Mouse (Mus musculus): ENCODE data around the gene Stag1. TPM values are rescaled to one million over a fixed set of nuclear protein-coding genes. Genes with fewer than 3 reads are reported as not detected.

The Stag1 gene
- polyA plus RNA-seq, 1 experiment from 2014 or later: 50.6 TPM

DNA sequence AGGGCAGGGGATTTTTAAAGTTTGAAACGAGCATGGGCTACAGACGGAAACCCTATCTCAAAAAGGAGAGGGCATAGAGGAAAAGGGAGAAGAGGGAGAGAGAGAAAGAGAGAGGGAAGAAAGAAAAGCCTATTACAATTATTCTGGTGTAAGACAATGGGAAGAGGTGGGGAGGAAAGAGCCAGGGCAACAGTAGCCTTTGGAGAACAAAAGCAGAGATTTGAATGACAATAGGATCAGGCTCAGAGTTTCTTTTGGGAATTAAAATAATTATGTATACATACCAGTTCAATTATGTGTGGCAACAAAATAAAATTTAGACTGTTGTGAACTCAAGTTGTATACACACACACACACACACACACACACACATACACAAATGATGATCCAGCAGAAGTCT is 43.2 kb downstream of the Stag1 start:
- H3K4me3 ChIP-seq (ENCODE audit: low read depth, low read length): no peak overlapping the region
- no peak for DNase-seq (ENCODE audit: low spot score)
- H3K4me1 ChIP-seq (ENCODE audit: control insufficient read depth, insufficient read depth, low read length): peaks cover 11% of the 10 kb centered on the region
- no peak for ATAC-seq (ENCODE audit: insufficient read depth, low FRiP score, low TSS enrichment)
- no peaks in the 10 kb centered on the region for H3K9me3 ChIP-seq (ENCODE audit: control insufficient read depth, low read length)
- 53% methylated on average over 2 of the region's 2 CpGs for WGBS
- no peaks in the 10 kb centered on the region for H3K36me3 ChIP-seq (ENCODE audit: control insufficient read depth, insufficient read depth, low read length)
- H3K9ac ChIP-seq (ENCODE audit: low read length): no peak overlapping the region
- H3K27ac ChIP-seq (ENCODE audit: low read depth, low read length): no peak overlapping the region
- H3K27me3 ChIP-seq (ENCODE audit: control insufficient read depth, insufficient read depth, low read length): no peaks in the 10 kb centered on the region
- no peak overlapping the region for H3K4me2 ChIP-seq (ENCODE audit: low read depth)

- H3K27ac ChIP-seq (ENCODE audit: low read depth, low read length): peak overlapping the region; percentile 98; the same call in 1 of the 2 replicates
- no peak overlapping the region for H3K4me3 ChIP-seq (ENCODE audit: low read depth, low read length)
- H3K9ac ChIP-seq (ENCODE audit: low read length): peak overlapping the region; percentile 20; the same call in 1 of the 2 replicates
- peak overlapping the region; percentile 70; the same call in 1 of the 2 replicates for H3K4me2 ChIP-seq (ENCODE audit: low read depth)
- no peaks in the 10 kb centered on the region for H3K9me3 ChIP-seq (ENCODE audit: control insufficient read depth, low read length)
- H3K36me3 ChIP-seq (ENCODE audit: control insufficient read depth, insufficient read depth, low read length): no peaks in the 10 kb centered on the region
- H3K27me3 ChIP-seq (ENCODE audit: control insufficient read depth, insufficient read depth, low read length): no peaks in the 10 kb centered on the region
- H3K4me1 ChIP-seq (ENCODE audit: control insufficient read depth, insufficient read depth, low read length): peaks cover 11% of the 10 kb centered on the region
- ATAC-seq (ENCODE audit: insufficient read depth, low FRiP score, low TSS enrichment) (no peak), DNase-seq (ENCODE audit: low spot score) (no peak)
- WGBS: 53% methylated on average over 6 of the region's 6 CpGs
Observed at GRCm38 (mm10) chr9:100641391-100642085, 43.9 kb downstream of the Stag1 start.

- H3K27ac ChIP-seq (ENCODE audit: low read depth, low read length): peak overlapping the region; percentile 98
- DNase-seq (ENCODE audit: low spot score): peak; percentile 30
- no peaks in the 10 kb centered on the region for H3K9me3 ChIP-seq (ENCODE audit: control insufficient read depth, low read length)
- H3K36me3 ChIP-seq (ENCODE audit: control insufficient read depth, insufficient read depth, low read length): no peaks in the 10 kb centered on the region
- peak overlapping the region; percentile 70 for H3K4me2 ChIP-seq (ENCODE audit: low read depth)
- H3K4me3 ChIP-seq (ENCODE audit: low read depth, low read length): peak overlapping the region; percentile 87
- ATAC-seq (ENCODE audit: insufficient read depth, low FRiP score, low TSS enrichment): no peak
- peak overlapping the region; percentile 89 for H3K9ac ChIP-seq (ENCODE audit: low read length)
- no peaks in the 10 kb centered on the region for H3K27me3 ChIP-seq (ENCODE audit: control insufficient read depth, insufficient read depth, low read length)
- 4% methylated on average over 16 of the region's 16 CpGs for WGBS
- H3K4me1 ChIP-seq (ENCODE audit: control insufficient read depth, insufficient read depth, low read length): peaks cover 11% of the 10 kb centered on the region
Observed at GRCm38 (mm10) chr9:100642186-100642839, 44.7 kb downstream of the Stag1 start.

GRCm38 (mm10) chr9:100642840-100643697 is 45.5 kb downstream of the Stag1 start:
- DNase-seq (ENCODE audit: low spot score): peak; percentile 100
- Histone ChIP-seq H3K9ac (ENCODE audit: low read length) (peak overlapping the region; percentile 95), H3K27ac (ENCODE audit: low read depth, low read length) (peak overlapping the region; percentile 99), H3K4me3 (ENCODE audit: low read depth, low read length) (peak overlapping the region; percentile 87), H3K4me1 (ENCODE audit: control insufficient read depth, insufficient read depth, low read length) (peaks cover 11% of the 10 kb centered on the region), H3K36me3 (ENCODE audit: control insufficient read depth, insufficient read depth, low read length) (no peaks in the 10 kb centered on the region), H3K4me2 (ENCODE audit: low read depth) (peak overlapping the region; percentile 70), H3K27me3 (ENCODE audit: control insufficient read depth, insufficient read depth, low read length) (no peaks in the 10 kb centered on the region), H3K9me3 (ENCODE audit: control insufficient read depth, low read length) (no peaks in the 10 kb centered on the region)
- ATAC-seq (ENCODE audit: insufficient read depth, low FRiP score, low TSS enrichment): peak; percentile 96
- under 1% methylated on average over 87 of the region's 97 CpGs for WGBS

DNA sequence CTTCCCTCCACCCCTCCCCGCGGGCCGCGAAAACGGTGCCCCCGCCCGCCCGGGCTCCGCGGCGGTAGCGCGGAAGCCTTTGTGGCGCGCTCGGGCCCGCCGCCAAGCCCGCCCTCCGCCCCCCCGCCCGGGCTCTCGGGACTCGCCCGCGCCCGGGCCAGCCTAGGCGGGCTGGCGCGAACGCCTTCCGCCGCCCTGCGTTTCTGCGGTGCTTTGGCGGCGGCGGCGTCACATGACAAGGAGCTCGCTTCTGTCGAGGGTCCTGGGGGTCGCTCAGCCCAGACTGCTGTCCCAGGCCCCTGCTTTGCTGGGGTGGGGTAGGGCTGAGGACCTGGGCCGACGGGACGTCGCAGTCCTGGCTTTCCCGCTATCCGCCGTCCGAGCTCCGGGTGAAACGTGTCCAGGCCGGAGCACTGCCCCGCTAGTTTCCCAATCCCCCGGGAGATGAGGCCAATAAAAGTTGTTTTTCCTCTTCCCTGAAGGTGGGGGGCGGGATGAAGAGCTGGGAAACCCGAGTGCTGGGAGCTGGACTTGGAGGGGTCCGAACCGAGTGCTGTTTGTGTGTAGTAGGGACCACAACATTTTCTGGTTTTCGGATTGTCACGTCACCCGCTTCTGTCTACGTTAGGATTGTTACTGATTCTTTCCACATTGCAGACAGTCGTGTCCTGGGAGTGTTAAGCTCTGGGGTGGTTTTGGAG is 46.6 kb downstream of the Stag1 start:
- H3K27ac ChIP-seq (ENCODE audit: low read depth, low read length): peak overlapping the region; percentile 99
- H3K4me3 ChIP-seq (ENCODE audit: low read depth, low read length): peak overlapping the region; percentile 87
- peak overlapping the region; percentile 95 for H3K9ac ChIP-seq (ENCODE audit: low read length)
- peak overlapping the region; percentile 61 for H3K4me2 ChIP-seq (ENCODE audit: low read depth)
- no peaks in the 10 kb centered on the region for H3K27me3 ChIP-seq (ENCODE audit: control insufficient read depth, insufficient read depth, low read length)
- H3K36me3 ChIP-seq (ENCODE audit: control insufficient read depth, insufficient read depth, low read length): no peaks in the 10 kb centered on the region
- DNase-seq (ENCODE audit: low spot score) (peak; percentile 81), ATAC-seq (ENCODE audit: insufficient read depth, low FRiP score, low TSS enrichment) (peak; percentile 51)
- WGBS: 0% methylated on average over 37 of the region's 64 CpGs
- H3K9me3 ChIP-seq (ENCODE audit: control insufficient read depth, low read length): no peaks in the 10 kb centered on the region
- peaks cover 11% of the 10 kb centered on the region for H3K4me1 ChIP-seq (ENCODE audit: control insufficient read depth, insufficient read depth, low read length)

DNA sequence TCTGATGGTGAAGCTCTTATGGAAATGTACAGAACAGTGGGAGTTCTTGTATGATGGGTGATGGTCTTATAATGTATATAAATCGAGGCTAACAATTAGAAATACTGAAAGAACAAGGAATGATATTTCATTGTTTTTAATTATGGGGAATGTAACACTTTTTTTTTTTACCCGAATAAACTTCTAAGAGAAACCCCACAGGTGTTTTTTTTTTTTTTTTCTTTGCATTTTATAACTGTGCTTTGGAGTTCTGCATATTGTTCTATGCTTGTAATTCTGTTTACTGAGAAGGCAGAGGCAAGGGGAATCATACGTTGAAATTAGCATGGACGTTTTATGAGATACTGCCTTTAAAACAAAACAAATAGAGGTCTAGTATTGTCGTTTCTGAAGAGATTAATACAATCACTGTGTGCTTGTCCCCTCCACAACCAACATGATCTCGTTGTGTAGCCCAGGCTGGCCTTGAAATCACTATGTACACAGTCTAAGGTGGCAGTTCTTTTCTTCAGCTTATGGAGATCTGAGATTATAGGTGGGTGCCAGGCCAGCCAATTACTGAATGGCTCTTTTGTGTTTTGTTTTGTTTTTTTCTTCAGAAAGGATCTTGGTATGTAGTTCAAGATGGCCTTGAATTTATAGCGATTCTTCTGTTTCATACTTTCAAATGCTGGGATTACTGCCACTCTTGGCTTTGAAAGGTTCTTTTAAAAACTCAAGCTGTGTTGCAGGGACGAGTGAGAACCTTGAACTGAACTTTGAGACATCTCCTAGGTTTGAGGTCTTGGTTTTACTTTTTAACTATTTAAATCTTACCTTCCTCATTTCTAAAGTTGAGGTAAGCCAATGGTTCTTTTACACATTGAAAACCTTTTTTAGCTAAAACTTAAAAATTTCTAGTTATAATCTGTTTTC is 47.7 kb downstream of the Stag1 start:
- H3K36me3 ChIP-seq (ENCODE audit: control insufficient read depth, insufficient read depth, low read length): no peaks in the 10 kb centered on the region
- H3K9me3 ChIP-seq (ENCODE audit: control insufficient read depth, low read length): no peaks in the 10 kb centered on the region
- no peak overlapping the region for H3K9ac ChIP-seq (ENCODE audit: low read length)
- no peak overlapping the region for H3K27ac ChIP-seq (ENCODE audit: low read depth, low read length)
- peak overlapping the region; percentile 87 for H3K4me3 ChIP-seq (ENCODE audit: low read depth, low read length)
- H3K27me3 ChIP-seq (ENCODE audit: control insufficient read depth, insufficient read depth, low read length): no peaks in the 10 kb centered on the region
- 35% methylated on average over 8 of the region's 8 CpGs for WGBS
- peaks cover 11% of the 10 kb centered on the region for H3K4me1 ChIP-seq (ENCODE audit: control insufficient read depth, insufficient read depth, low read length)
- H3K4me2 ChIP-seq (ENCODE audit: low read depth): peak overlapping the region; percentile 61
- DNase-seq (ENCODE audit: low spot score): no peak
- ATAC-seq (ENCODE audit: insufficient read depth, low FRiP score, low TSS enrichment): no peak

- no peaks in the 10 kb centered on the region for H3K9me3 ChIP-seq (ENCODE audit: control insufficient read depth, low read length)
- H3K27me3 ChIP-seq (ENCODE audit: control insufficient read depth, insufficient read depth, low read length): no peaks in the 10 kb centered on the region
- no peak overlapping the region for H3K4me3 ChIP-seq (ENCODE audit: low read depth, low read length)
- H3K9ac ChIP-seq (ENCODE audit: low read length): no peak overlapping the region
- 88% methylated on average over 2 of the region's 2 CpGs for WGBS
- no peak overlapping the region for H3K4me2 ChIP-seq (ENCODE audit: low read depth)
- H3K27ac ChIP-seq (ENCODE audit: low read depth, low read length): no peak overlapping the region
- no peaks in the 10 kb centered on the region for H3K36me3 ChIP-seq (ENCODE audit: control insufficient read depth, insufficient read depth, low read length)
- peaks cover 7% of the 10 kb centered on the region for H3K4me1 ChIP-seq (ENCODE audit: control insufficient read depth, insufficient read depth, low read length)
- ATAC-seq (ENCODE audit: insufficient read depth, low FRiP score, low TSS enrichment): no peak
- DNase-seq (ENCODE audit: low spot score): no peak
Observed at GRCm38 (mm10) chr9:100646276-100646675, 48.7 kb downstream of the Stag1 start.

Data from neural tube, embryonic 11.5 days (tissue).